Mouse (Mus musculus) gastrocnemius, postnatal 14 days (tissue): ENCODE results near the gene Lrfn1. TPM values are rescaled to one million over a fixed set of nuclear protein-coding genes. Genes with fewer than 3 reads are reported as not detected.

Source experiments
- DNase-seq: peaks from one replicate; pipeline ENCODE4 v3.0.0; 2021; ENCODE audit warnings: mixed read lengths
- intact Hi-C: fragments of 180-260 bp; cut with DNase I; formaldehyde crosslinking; loops from one replicate; pipeline ENCODE4 v1.15.1; 2025; ENCODE audit warnings: low total_unique reads
- long read RNA-seq, 2 experiments: library from polyadenylated mRNA; stranded (forward); transcript quantifications; one replicate each; pipeline ENCODE4 v2.0.0; 2021
- total RNA-seq, 2 experiments: library from RNA; stranded (reverse); gene quantifications; 2 replicates each; pipeline ENCODE4 v1.2.3; 2021

The Lrfn1 gene
- total RNA-seq = 1 to 10 TPM; 1.2 to 1.4 TPM
- long read RNA-seq, experiment 1, partial matches to known transcripts = 0 of 1 reads
- long read RNA-seq, experiment 1, other reads (novel, unspliced or antisense) = 1 of 1 reads
- long read RNA-seq, experiment 2 = 0 reads

- DNase-seq = no peak
- intact Hi-C loops = no loop called here
Observed at GRCm38 (mm10) chr7:28451531-28452360, at the start of gene Lrfn1. TSS of gene Lrfn1 (plus strand) at chr7:28451980.

- peak; percentile 81 for DNase-seq
- intact Hi-C loops = no loop called here
Observed at GRCm38 (mm10) chr7:28410841-28411475, 40.8 kb upstream of the Lrfn1 start.

DNA sequence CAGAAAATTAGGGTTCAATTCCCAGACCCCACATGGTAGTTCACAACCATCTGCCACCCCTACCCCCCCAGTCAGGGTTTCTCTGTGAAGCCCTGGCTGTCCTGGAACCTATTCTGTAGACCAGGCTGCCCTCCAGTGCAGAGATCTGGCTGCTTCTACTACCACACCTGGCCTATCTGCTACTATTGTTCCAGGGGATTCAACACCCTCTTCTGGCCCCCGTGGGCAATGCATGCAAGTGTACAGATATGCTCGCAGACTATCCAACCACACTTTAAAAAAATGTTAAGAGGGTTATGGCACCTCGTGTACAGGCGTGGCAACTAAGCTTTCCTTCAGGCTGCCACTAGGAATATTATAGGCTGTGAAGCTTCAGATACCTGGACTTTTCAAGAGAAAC lies 39.0 kb upstream of the Lrfn1 start:
- DNase-seq = no peak
- intact Hi-C loops = no loop called here

DNA sequence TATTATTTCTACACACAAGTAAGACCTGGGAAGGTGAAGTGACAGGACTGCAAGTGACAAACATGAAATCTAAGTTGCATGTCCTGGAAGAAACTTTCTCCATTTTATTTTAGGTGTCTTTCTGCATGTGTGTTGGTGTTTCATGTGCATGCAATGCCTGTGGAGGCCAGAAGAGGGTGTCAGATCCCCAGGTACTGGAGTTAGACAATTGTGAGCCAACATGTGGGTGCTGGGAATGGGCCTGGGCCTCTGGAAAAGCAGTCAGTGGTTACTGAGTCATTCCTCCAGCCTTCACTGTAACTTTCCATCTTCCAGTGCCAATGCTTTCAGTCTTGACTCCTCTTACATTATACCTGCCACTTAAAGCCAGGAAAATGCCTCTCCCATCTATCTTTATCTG lies 34.4 kb upstream of the Lrfn1 start:
- DNase-seq = no peak
- intact Hi-C loops = no loop called here

DNA sequence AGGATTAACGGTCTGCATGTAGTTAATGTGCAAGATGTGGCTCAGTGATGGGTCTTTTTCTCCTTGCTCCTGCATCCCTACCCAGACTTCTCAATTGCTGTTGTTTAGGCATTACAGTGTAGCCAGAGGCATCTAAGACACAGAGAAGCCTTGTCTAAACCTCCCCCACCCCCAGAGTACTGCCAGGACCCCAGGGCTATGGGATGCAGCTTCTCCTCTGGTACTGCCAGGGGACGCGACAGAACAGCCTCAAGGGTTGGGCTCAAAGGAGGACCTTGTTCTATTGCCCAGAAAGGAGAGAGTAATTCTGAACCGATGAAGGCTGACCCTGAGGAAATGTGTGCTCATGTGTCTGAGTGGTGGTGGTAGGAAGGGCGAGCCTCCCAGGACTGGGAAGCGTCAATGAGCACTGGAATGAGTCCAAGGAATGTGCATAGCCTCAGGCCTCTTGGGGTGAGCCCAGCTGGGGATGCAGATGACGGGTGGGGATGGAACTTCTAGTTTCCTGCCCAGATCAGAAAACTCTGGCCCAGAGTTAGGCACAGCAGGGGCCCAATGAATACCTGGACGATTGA lies 33.6 kb upstream of the Lrfn1 start:
- intact Hi-C loops = no loop called here
- DNase-seq = peak; percentile 78

GRCm38 (mm10) chr7:28419416-28419815 lies 32.4 kb upstream of the Lrfn1 start:
- intact Hi-C loops = no loop called here
- no peak for DNase-seq

- no peak for DNase-seq
- intact Hi-C loops = no loop called here
Observed at GRCm38 (mm10) chr7:28423018-28423417, 28.8 kb upstream of the Lrfn1 start.

DNA sequence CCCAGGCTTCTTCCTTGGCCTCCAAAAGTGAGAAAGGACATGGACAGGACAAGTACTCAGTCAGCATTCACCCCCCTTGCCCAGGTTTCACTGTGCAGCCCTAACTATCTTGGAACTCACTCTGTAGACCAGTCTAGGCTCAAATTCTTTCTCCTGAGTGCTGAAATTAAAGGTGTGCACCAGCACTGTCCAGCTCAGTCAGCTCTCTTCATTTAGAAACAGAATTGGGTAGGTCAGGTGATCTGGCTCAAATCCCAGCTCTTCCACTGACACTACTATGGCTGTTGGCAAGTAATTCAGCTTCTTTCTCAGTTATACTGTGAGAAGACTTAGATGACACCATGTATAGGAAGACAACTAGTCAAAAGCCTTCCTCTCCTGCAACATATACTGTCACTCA lies 24.0 kb upstream of the Lrfn1 start:
- DNase-seq = no peak
- intact Hi-C loops = no loop called here

- intact Hi-C loops = no loop called here
- DNase-seq = no peak
Observed at GRCm38 (mm10) chr7:28430512-28430911, 21.3 kb upstream of the Lrfn1 start.

- intact Hi-C loops = no loop called here
- no peak for DNase-seq
Observed at GRCm38 (mm10) chr7:28432252-28432651, 19.5 kb upstream of the Lrfn1 start.

DNA sequence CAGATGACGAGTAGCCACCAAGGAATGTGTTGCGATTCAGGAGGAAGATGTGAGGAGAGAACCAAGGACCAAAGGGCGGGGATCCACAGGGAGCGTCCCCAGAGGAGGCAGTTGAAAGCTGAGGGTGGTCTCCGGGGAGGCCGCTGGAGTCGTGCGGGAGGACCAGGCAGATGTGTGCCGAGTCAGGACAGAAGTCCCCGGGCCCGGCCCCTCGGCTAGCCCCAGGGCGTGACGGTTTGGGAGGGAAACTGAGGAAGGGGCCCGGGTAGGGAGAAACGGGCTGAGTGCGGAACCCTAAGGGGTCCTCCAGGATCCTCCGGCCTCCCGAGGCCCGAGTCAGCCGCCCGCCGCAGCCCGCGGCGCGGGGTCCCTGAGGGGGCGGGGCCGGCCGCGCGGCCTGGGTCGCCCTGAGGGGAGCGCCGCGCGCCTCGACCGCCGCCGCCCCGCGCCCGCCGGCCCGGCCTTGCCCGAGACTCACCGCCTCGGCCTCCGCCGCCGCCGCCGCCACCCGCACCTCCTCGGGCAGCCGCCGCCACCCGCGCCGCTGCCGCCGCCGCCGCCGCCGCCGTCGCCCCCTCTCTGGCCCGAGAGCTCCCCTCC lies 16.0 kb upstream of the Lrfn1 start:
- intact Hi-C loops = no loop called here
- peak; percentile 32 for DNase-seq

GRCm38 (mm10) chr7:28436271-28436904 lies 15.4 kb upstream of the Lrfn1 start:
- DNase-seq = peak; percentile 100
- intact Hi-C loops = no loop called here

GRCm38 (mm10) chr7:28436932-28437570 lies 14.7 kb upstream of the Lrfn1 start, which contains the start of gene Gmfg:
TSS of gene Gmfg (plus strand) at chr7:28437447.
- intact Hi-C loops = no loop called here
- peak; percentile 81 for DNase-seq

- DNase-seq = no peak
- intact Hi-C loops = no loop called here
Observed at GRCm38 (mm10) chr7:28437964-28438363, 13.8 kb upstream of the Lrfn1 start.

GRCm38 (mm10) chr7:28438771-28439170 lies 13.0 kb upstream of the Lrfn1 start:
- intact Hi-C loops = no loop called here
- no peak for DNase-seq

DNA sequence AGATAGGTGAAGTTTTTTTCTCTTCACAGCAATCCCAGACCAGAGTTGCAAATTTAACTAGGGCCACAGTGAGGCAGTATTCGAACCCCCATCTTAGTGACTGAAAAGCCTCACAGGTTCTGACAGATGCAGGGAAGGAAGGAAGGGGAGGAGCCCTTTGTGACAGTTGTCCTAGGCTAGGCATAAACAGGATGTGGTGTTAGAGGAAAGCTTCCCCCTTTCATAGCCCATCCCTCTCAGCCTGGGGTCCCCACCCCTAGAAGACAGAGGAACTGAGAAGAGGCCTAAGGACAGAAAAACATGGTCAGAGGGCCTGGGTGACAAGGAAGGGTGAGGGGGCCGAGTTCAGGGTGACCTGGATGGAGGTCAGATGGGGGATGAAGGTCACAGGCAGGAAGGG lies 11.0 kb upstream of the Lrfn1 start:
- intact Hi-C loops = no loop called here
- no peak for DNase-seq

GRCm38 (mm10) chr7:28441776-28442485 lies 9.8 kb upstream of the Lrfn1 start:
- intact Hi-C loops = no loop called here
- DNase-seq = no peak

GRCm38 (mm10) chr7:28442688-28443087 lies 9.1 kb upstream of the Lrfn1 start:
- DNase-seq = no peak
- intact Hi-C loops = no loop called here
